Mouse (Mus musculus) erythroblast, embryonic 14.5 days (primary cell): ENCODE results near the gene Rabggta. TPM values are rescaled to one million over a fixed set of nuclear protein-coding genes. Genes with fewer than 3 reads are reported as not detected.

ENCODE experiments used
- H3K27me3 ChIP-seq: 2 replicates; pipeline ENCODE4 v1.6.1; 2012; ENCODE audit warnings: inconsistent platforms; ENCODE audit not compliant: control insufficient read depth
- H3K36me3 ChIP-seq: 2 replicates; pipeline ENCODE4 v1.6.1; 2012; ENCODE audit warnings: mild to moderate bottlenecking, inconsistent platforms; ENCODE audit not compliant: control insufficient read depth
- H3K4me1 ChIP-seq: 2 replicates; pipeline ENCODE4 v1.6.1; 2012; ENCODE audit warnings: inconsistent platforms; ENCODE audit not compliant: control insufficient read depth
- H3K4me3 ChIP-seq: replicated peaks from 2 replicates; pipeline ENCODE3; 2012; ENCODE audit warnings: moderate library complexity, mild to moderate bottlenecking, inconsistent platforms
- H3K9me3 ChIP-seq: 2 replicates; pipeline ENCODE4 v1.6.1; 2012; ENCODE audit warnings: low read length, inconsistent platforms, mixed read lengths; ENCODE audit not compliant: control insufficient read depth
- GATA1 ChIP-seq: IDR thresholded peaks from 2 replicates; pipeline ENCODE4 v1.6.1; 2012; ENCODE audit warnings: low read length, inconsistent platforms, mixed read lengths
- TAL1 ChIP-seq: IDR thresholded peaks from 3 replicates; pipeline ENCODE4 v1.6.1; 2012; ENCODE audit warnings: low read length, inconsistent platforms, mixed read lengths
- polyA plus RNA-seq: library from polyadenylated mRNA; stranded (reverse); fragments of >175 nt; gene quantifications from 2 replicates; pipeline ENCODE4 v1.2.3, GENCODE M21; 2012

Rabggta gene
- polyA plus RNA-seq, 1 experiment: 0.28 TPM

DNA sequence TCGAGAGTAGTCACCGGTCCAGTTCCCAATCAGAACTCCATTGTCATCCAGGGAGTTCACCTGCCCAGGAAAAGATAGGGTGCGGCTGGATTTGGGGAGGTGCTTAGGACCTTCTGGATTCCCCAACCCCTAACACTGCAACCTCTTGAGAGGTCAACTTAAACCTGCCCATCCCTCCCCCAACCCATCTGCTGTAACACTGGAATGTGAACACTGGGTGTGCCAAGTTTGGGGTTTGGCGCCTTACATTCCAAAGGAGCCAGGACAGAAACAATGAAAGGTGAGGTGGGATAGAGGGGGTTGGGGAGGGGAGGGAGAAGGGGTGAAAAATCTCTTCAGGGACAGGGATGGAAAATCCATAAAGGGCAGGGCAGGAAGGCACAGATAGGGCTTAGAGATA is 12.6 kb downstream of the Rabggta start:
- no peaks in the 10 kb centered on the region for H3K9me3 ChIP-seq
- TF ChIP-seq TAL1 (no peak), GATA1 (no peak)
- H3K4me3 ChIP-seq: no peak overlapping the region
- no peaks in the 10 kb centered on the region; the same call in 1 of the 2 replicates for H3K36me3 ChIP-seq
- peaks cover 40% of the 10 kb centered on the region for H3K4me1 ChIP-seq
- peaks cover 9% of the 10 kb centered on the region for H3K27me3 ChIP-seq

- H3K4me1 ChIP-seq: peaks cover 30% of the 10 kb centered on the region
- H3K36me3 ChIP-seq: no peaks in the 10 kb centered on the region; the same call in 1 of the 2 replicates
- H3K4me3 ChIP-seq: no peak overlapping the region
- H3K27me3 ChIP-seq: peaks cover under 1% of the 10 kb centered on the region
- no peaks in the 10 kb centered on the region for H3K9me3 ChIP-seq
- TF ChIP-seq GATA1 (no peak), TAL1 (no peak)
Measured at GRCm38 (mm10) chr14:55707397-55707796, 14.7 kb downstream of the Rabggta start.

GRCm38 (mm10) chr14:55706051-55706600 is 15.9 kb downstream of the Rabggta start:
- Histone ChIP-seq H3K36me3 (no peaks in the 10 kb centered on the region; the same call in 1 of the 2 replicates), H3K9me3 (no peaks in the 10 kb centered on the region), H3K4me1 (peaks cover 25% of the 10 kb centered on the region), H3K4me3 (no peak overlapping the region), H3K27me3 (no peaks in the 10 kb centered on the region)
- TF ChIP-seq GATA1: no peak
- TF ChIP-seq TAL1: no peak

GRCm38 (mm10) chr14:55702761-55703160 is 19.3 kb downstream of the Rabggta start:
- Histone ChIP-seq H3K4me1 (peaks cover 25% of the 10 kb centered on the region), H3K9me3 (no peaks in the 10 kb centered on the region), H3K27me3 (no peaks in the 10 kb centered on the region), H3K36me3 (no peaks in the 10 kb centered on the region; the same call in 1 of the 2 replicates), H3K4me3 (no peak overlapping the region)
- TF ChIP-seq TAL1 (no peak), GATA1 (no peak)

DNA sequence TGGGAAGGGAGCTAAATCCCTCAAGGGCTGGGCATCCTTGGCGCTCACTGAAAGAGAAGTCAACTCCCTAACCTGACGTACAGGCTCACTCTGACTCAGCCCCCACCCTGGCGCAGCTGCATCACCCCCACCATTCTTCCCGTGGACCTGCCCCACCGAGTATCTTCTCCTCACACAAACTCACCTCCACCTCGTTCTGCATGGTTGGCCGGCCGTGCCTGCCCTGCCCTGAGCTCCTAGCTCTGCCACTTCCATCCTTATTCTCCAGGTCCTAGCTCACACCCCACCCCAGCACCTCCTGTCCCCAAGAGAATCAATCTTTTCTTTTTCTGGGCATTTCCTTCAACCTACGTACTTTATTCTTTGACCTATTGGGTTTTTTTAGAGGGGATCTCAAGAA is 20.9 kb downstream of the Rabggta start:
- Histone ChIP-seq H3K36me3 (no peaks in the 10 kb centered on the region; the same call in 1 of the 2 replicates), H3K4me3 (no peak overlapping the region), H3K4me1 (peaks cover 9% of the 10 kb centered on the region), H3K27me3 (no peaks in the 10 kb centered on the region), H3K9me3 (no peaks in the 10 kb centered on the region)
- TF ChIP-seq GATA1 (no peak), TAL1 (no peak)

DNA sequence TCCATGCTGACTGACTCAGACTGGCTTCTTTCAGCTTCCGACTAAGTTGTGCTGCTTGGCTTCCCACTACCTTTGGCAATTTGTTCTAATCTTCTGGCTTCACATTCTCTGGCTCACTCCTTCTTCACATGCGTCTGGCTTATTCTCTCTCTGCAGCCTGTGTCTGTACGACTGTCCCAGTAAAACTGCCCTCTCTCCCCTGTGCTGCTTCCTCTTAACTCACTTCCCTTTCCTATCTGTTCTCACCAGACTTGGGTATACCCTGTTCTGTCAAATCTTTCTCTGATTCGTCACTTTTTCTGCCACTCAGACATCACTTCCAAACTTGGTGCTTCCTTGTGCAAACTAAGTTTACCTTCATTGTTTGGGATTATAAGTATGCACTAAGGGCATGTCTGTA is 24.8 kb downstream of the Rabggta start:
- Histone ChIP-seq H3K4me1 (peaks cover 2% of the 10 kb centered on the region; the same call in 1 of the 2 replicates), H3K4me3 (no peak overlapping the region), H3K9me3 (peaks cover 16% of the 10 kb centered on the region), H3K27me3 (no peaks in the 10 kb centered on the region; the same call in 1 of the 2 replicates), H3K36me3 (no peaks in the 10 kb centered on the region)
- TF ChIP-seq TAL1 (no peak), GATA1 (no peak)

DNA sequence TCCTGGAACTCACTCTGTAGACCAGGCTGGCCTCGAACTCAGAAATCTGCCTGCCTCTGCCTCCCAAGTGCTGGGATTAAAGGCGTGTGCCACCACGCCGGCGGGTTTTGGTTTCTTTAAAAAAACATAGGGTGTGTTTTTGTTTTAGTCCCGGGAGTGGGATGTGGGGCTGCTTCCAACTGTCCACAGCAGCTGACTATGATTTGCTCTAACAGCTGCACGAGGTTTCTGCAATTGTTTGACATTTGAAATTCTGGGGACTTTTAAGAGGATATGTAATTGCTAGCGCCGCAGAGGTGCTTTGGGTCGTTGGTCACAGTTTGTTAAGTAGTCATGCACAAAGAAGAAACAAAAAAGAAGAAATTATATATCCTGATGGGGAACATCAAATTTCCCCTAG is 32.6 kb downstream of the Rabggta start:
- Histone ChIP-seq H3K4me3 (no peak overlapping the region), H3K36me3 (no peaks in the 10 kb centered on the region), H3K9me3 (peaks cover 11% of the 10 kb centered on the region), H3K4me1 (no peaks in the 10 kb centered on the region), H3K27me3 (peaks cover 3% of the 10 kb centered on the region; the same call in 1 of the 2 replicates)
- TF ChIP-seq GATA1: no peak
- no peak for TF ChIP-seq TAL1

DNA sequence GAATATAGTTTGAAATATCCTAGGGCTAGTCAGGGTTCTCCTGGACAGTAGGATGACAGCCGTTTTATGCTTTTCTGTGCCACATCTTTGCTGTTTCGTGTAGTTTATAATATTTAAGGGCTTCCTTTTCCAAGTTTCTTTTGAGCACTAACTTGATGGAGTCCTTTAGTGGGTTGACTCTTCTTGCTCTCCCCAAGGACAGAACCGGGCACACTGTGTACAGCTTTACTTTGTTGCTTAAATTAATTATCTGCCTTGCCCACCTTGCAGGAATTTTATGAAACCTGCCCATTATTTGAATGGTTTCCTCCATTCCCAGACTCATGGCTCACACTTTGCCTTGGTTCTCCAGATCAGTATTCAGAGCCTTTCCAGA is 40.0 kb downstream of the Rabggta start:
- Histone ChIP-seq H3K4me3 (peak overlapping the region; percentile 80), H3K36me3 (peaks cover 41% of the 10 kb centered on the region), H3K9me3 (no peaks in the 10 kb centered on the region), H3K4me1 (peaks cover 31% of the 10 kb centered on the region), H3K27me3 (peaks cover 3% of the 10 kb centered on the region; the same call in 1 of the 2 replicates)
- TF ChIP-seq TAL1 (no peak), GATA1 (no peak)

GRCm38 (mm10) chr14:55681160-55682117 is 40.6 kb downstream of the Rabggta start, which contains the start of gene Tinf2:
Tinf2 (minus strand) TSS chr14:55681820.
- Histone ChIP-seq H3K36me3 (peaks cover 47% of the 10 kb centered on the region), H3K4me1 (peaks cover 31% of the 10 kb centered on the region), H3K27me3 (peaks cover 3% of the 10 kb centered on the region; the same call in 1 of the 2 replicates), H3K4me3 (peak within 1 kb of the TSS; percentile 80), H3K9me3 (no peaks in the 10 kb centered on the region)
- TF ChIP-seq TAL1: no peak
- TF ChIP-seq GATA1: no peak
